Mouse (Mus musculus) MEL (cell line): Measurements from ENCODE around the gene Gm4707. TPM values are rescaled to one million over a fixed set of nuclear protein-coding genes. Genes with fewer than 3 reads are reported as not detected.

Source experiments
- DNase-seq: peaks from one replicate; pipeline ENCODE4 v3.0.0; 2011; ENCODE audit warnings: low read depth, low spot score
- H3K27ac ChIP-seq: 2 replicates; pipeline ENCODE4 v1.5.1; 2012; ENCODE audit warnings: low read depth, mild to moderate bottlenecking, control low read depth, low read length, moderate library complexity; ENCODE audit not compliant: control insufficient read depth
- H3K27me3 ChIP-seq, 2 experiments: fragments of 150-350 bp in 1 of 2; sonication (generic) in 1 of 2; 2 replicates each; pipeline ENCODE4 v1.6.1; 2012; ENCODE audit warnings: low read length in 2 of 2, mild to moderate bottlenecking in 2 of 2, improper control_type of control experiment in 1 of 2, moderate library complexity in 1 of 2; ENCODE audit not compliant: insufficient read depth in 2 of 2, control insufficient read depth in 1 of 2
- H3K36me3 ChIP-seq, 2 experiments: 2 replicates each; pipeline ENCODE4 v1.6.1; 2012 to 2014; ENCODE audit warnings: low read length in 2 of 2, improper control_type of control experiment in 1 of 2, inconsistent platforms in 1 of 2, mild to moderate bottlenecking in 1 of 2; ENCODE audit not compliant: insufficient read depth in 2 of 2, control insufficient read depth in 1 of 2
- H3K4me1 ChIP-seq, 2 experiments: fragments of 150-350 bp in 1 of 2; sonication (generic) in 1 of 2; 2 replicates each; pipeline ENCODE4 v1.6.1; 2012; ENCODE audit warnings: low read length in 2 of 2, improper control_type of control experiment in 1 of 2, mild to moderate bottlenecking in 1 of 2; ENCODE audit not compliant: insufficient read depth in 2 of 2, control insufficient read depth in 1 of 2
- H3K4me3 ChIP-seq, 2 experiments: fragments of 150-350 bp in 1 of 2; sonication (generic) in 1 of 2; 2 replicates each; pipeline ENCODE4 v1.5.1; 2012; ENCODE audit warnings: low read depth in 2 of 2, low read length in 2 of 2, mild to moderate bottlenecking in 2 of 2, moderate library complexity in 2 of 2, control low read depth in 1 of 2, improper control_type of control experiment in 1 of 2; ENCODE audit not compliant: control insufficient read depth in 1 of 2, insufficient read depth in 1 of 2
- H3K79me2 ChIP-seq: 2 replicates; pipeline ENCODE4 v1.6.1; 2012; ENCODE audit warnings: mild to moderate bottlenecking, low read length, moderate library complexity; ENCODE audit not compliant: control insufficient read depth, poor library complexity, insufficient read depth
- H3K9ac ChIP-seq: 2 replicates; pipeline ENCODE4 v1.6.1; 2012; ENCODE audit warnings: low read depth, mild to moderate bottlenecking, control low read depth, low read length, moderate library complexity; ENCODE audit not compliant: control insufficient read depth, poor library complexity, severe bottlenecking
- H3K9me3 ChIP-seq: fragments of 150-350 bp; sonication (generic); replicated peaks from 2 replicates; pipeline ENCODE4 v1.6.1; 2012; ENCODE audit warnings: mild to moderate bottlenecking, low read length, improper control_type of control experiment, moderate library complexity; ENCODE audit not compliant: insufficient read depth
- CHD2 ChIP-seq: IDR thresholded peaks from 2 replicates; pipeline ENCODE4 v1.6.1; 2011; ENCODE audit warnings: low read length, improper control_type of control experiment
- CTCF ChIP-seq, 3 experiments: IDR thresholded peaks in 2 of 3; conservative IDR thresholded peaks in 1 of 3; 2 replicates each; pipeline ENCODE4 v1.5.1; 2011 to 2012; ENCODE audit warnings: low read length in 3 of 3, low read depth in 2 of 3, mild to moderate bottlenecking in 2 of 3, improper control_type of control experiment in 1 of 3, inconsistent platforms in 1 of 3, mixed read lengths in 1 of 3, moderate library complexity in 1 of 3; ENCODE audit not compliant: control insufficient read depth in 1 of 3, insufficient read depth in 1 of 3, poor library complexity in 1 of 3, severe bottlenecking in 1 of 3
- E2F4 ChIP-seq: IDR thresholded peaks from 2 replicates; pipeline ENCODE4 v1.6.1; 2011; ENCODE audit warnings: low read depth, low read length, improper control_type of control experiment, borderline replicate concordance
- EP300 ChIP-seq, 2 experiments: IDR thresholded peaks; 2 replicates each; pipeline ENCODE4 v1.6.1; 2011; ENCODE audit warnings: improper control_type of control experiment in 2 of 2, low read length in 2 of 2, low read depth in 1 of 2, mild to moderate bottlenecking in 1 of 2
- GABPA ChIP-seq: IDR thresholded peaks from 2 replicates; pipeline ENCODE4 v1.6.1; 2012; ENCODE audit warnings: low read depth, mild to moderate bottlenecking, inconsistent platforms, low read length, improper control_type of control experiment, moderate library complexity
- GATA1 ChIP-seq: IDR thresholded peaks from 2 replicates; pipeline ENCODE4 v1.6.1; 2011; ENCODE audit warnings: low read depth, low read length, improper control_type of control experiment
- JUND ChIP-seq: IDR thresholded peaks from 2 replicates; pipeline ENCODE4 v1.6.1; 2011; ENCODE audit warnings: low read depth, mild to moderate bottlenecking, improper control_type of control experiment, low read length
- MAFK ChIP-seq: IDR thresholded peaks from 2 replicates; pipeline ENCODE4 v1.6.1; 2011; ENCODE audit warnings: low read depth, mild to moderate bottlenecking, low read length, improper control_type of control experiment, borderline replicate concordance
- MAX ChIP-seq: IDR thresholded peaks from 2 replicates; pipeline ENCODE4 v1.6.1; 2011; ENCODE audit warnings: low read length, improper control_type of control experiment
- MEF2A ChIP-seq: IDR thresholded peaks from 2 replicates; pipeline ENCODE4 v1.6.1; 2014; ENCODE audit warnings: low read depth, mild to moderate bottlenecking, inconsistent platforms, low read length, improper control_type of control experiment; ENCODE audit not compliant: poor library complexity, insufficient replicate concordance, severe bottlenecking; ENCODE audit errors: extremely low read depth
- MXI1 ChIP-seq: IDR thresholded peaks from 2 replicates; pipeline ENCODE4 v1.6.1; 2011; ENCODE audit warnings: mild to moderate bottlenecking, low read depth, low read length, improper control_type of control experiment
- MYC ChIP-seq: IDR thresholded peaks from 2 replicates; pipeline ENCODE4 v1.6.1; 2011; ENCODE audit warnings: low read depth, mild to moderate bottlenecking, low read length, improper control_type of control experiment, moderate library complexity
- POLR2AphosphoS2 ChIP-seq: IDR thresholded peaks from 2 replicates; pipeline ENCODE4 v1.6.1; 2011; ENCODE audit warnings: low read length, improper control_type of control experiment
- RCOR1 ChIP-seq: IDR thresholded peaks from 2 replicates; pipeline ENCODE4 v1.6.1; 2012; ENCODE audit warnings: low read depth, mild to moderate bottlenecking, inconsistent platforms, low read length, improper control_type of control experiment
- TAL1 ChIP-seq: IDR thresholded peaks from 2 replicates; pipeline ENCODE4 v1.6.1; 2012; ENCODE audit warnings: mild to moderate bottlenecking, inconsistent platforms, low read length, moderate library complexity, mixed read lengths
- USF2 ChIP-seq, 2 experiments: IDR thresholded peaks; 2 replicates each; pipeline ENCODE4 v1.6.1; 2011 to 2012; ENCODE audit warnings: improper control_type of control experiment in 2 of 2, low read length in 2 of 2, borderline replicate concordance in 1 of 2, inconsistent platforms in 1 of 2, low read depth in 1 of 2, mild to moderate bottlenecking in 1 of 2; ENCODE audit not compliant: insufficient read depth in 1 of 2
- ZC3H11A ChIP-seq: IDR thresholded peaks from 2 replicates; pipeline ENCODE4 v1.6.1; 2012; ENCODE audit warnings: low read depth, mild to moderate bottlenecking, inconsistent platforms, low read length, improper control_type of control experiment
- ZKSCAN1 ChIP-seq: IDR thresholded peaks from 2 replicates; pipeline ENCODE4 v1.6.1; 2012; ENCODE audit warnings: low read depth, mild to moderate bottlenecking, inconsistent platforms, low read length, improper control_type of control experiment, moderate library complexity
- ZMIZ1 ChIP-seq: IDR thresholded peaks from 2 replicates; pipeline ENCODE4 v1.6.1; 2012; ENCODE audit warnings: low read depth, mild to moderate bottlenecking, inconsistent platforms, low read length, improper control_type of control experiment, moderate library complexity
- polyA plus RNA-seq, 2 experiments: library from polyadenylated mRNA; stranded (reverse) in 1 of 2; unstranded in 1 of 2; fragments of >175 nt in 1 of 2; fragments of >200 nt in 1 of 2; gene quantifications; 2 replicates each; pipeline versions ENCODE4 v1.2.1 to v1.2.4; 2012; ENCODE audit warnings: low replicate concordance in 2 of 2, low read depth in 1 of 2; ENCODE audit not compliant: insufficient read length in 2 of 2, insufficient read depth in 1 of 2, missing spikeins in 1 of 2
- total RNA-seq: library from RNA; depleted of rRNA; stranded (reverse); fragments of 300-350 nt; gene quantifications from 2 replicates; pipeline ENCODE4 v1.2.3, GENCODE M21; 2012

The Gm4707 gene
- total and polyA plus RNA-seq, 3 experiments = 0.26 to 1.1 TPM; not detected in 1

DNA sequence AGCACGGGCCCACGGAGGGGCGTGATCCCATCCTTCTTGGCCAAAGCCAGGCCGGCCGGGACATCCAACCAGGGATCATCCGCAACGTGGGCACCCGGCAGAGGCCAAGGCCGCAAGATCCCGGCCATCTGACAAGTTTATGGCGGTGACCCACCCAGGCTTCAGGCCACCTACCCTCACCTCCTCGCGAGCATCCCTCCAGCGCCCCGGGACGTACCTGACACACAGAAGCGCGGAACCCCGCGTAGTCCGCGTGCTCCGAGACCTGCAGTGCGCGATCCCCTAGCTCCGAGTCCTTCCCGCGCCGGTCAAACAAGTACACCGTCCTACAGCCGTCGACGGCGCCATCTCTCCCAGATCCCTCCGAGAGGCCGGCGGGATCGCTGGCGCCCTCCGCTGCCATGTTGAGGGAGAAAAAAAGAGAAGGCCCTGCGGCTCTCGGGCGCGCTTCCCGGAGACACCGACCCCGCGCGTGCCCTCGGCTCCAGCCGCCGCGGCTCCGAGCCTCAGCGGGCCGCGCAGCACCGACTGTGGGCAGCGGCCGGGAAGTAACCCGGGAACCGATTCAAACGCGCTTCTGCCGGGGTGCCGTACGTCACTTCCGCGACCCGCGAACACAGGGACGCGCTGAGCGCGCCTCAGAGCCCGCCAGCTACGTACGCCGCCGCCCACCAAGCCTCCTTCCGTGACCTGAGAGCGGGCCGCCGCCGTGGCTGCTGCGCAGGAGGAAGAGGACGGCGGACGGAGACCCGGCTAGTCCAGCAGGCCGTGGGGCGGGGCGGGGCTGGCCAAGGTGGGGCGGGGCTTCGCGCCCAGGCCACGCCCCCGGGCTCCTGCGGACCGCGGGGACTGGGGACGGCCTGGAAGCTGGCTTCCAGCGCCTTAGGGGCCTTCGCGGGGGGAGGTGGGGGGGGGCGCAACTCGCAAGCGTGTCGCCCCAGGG lies 15.3 kb upstream of the Gm4707 start, which contains the start of gene Smchd1 (continued):
- TF ChIP-seq MXI1 = peak; percentile 59; the same call in 1 of the 2 replicates

DNA sequence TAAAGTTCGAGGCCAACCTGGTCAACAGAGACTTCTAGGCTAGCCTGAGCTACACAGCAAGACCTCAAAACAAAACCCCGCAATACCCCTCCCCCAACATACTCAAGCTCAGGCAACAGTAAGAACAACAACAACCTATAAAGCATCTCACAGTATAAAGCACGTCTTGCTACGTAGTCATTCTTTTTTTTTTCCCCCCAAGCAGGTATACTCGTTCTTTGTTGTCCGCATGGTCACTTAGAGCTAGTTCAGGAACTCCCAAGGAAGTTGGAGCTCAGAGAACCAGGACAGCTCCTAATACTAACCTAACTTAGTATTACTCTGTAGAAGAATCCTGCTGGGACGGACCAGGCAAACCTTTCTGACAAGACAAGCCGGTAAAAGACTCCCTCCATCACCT lies 14.4 kb upstream of the Gm4707 start:
- Histone ChIP-seq H3K27ac (no peak overlapping the region), H3K27me3 (no peaks in the 10 kb centered on the region), H3K4me1 (peaks cover 9 to 17% of the 10 kb centered on the region in 2 experiments), H3K9me3 (no peaks in the 10 kb centered on the region), H3K9ac (peak overlapping the region; percentile 90), H3K36me3 (peaks cover 0 to 21% of the 10 kb centered on the region in 2 experiments; a peak in 2 of 4 replicates), H3K4me3 (peak overlapping the region; percentile 68 to 85), H3K79me2 (peaks cover 54% of the 10 kb centered on the region)
- DNase-seq = peak; percentile 49
- TF ChIP-seq CHD2 (peak; percentile 48), POLR2AphosphoS2 (no peak)

DNA sequence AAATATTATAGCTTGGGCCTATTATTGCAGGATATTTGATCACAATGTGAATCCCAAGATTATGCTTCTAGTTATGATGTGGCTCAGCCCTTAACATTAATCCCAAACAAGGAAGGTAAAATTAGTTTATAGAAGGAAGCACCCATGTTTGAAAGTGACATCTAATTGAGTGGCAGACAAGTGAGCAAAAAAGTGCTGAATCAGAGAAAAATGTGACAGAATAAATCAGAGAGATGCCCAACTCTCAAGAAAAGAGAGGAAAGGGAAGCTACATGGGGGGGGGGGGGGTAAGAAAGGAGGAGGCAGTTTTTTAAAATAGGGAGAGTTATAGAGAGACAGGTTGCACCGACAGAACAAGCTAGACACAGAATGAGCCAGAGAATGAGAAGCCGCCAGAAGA lies 11.5 kb upstream of the Gm4707 start:
- peaks cover 74% of the 10 kb centered on the region for H3K79me2 ChIP-seq
- no peaks in the 10 kb centered on the region for H3K9me3 ChIP-seq
- no peak overlapping the region for H3K27ac ChIP-seq
- H3K27me3 ChIP-seq = no peaks in the 10 kb centered on the region
- peak; percentile 74 for TF ChIP-seq MAFK
- no peak for TF ChIP-seq MYC
- TF ChIP-seq E2F4 = no peak
- H3K9ac ChIP-seq = no peak overlapping the region
- H3K36me3 ChIP-seq = peaks cover 0 to 17% of the 10 kb centered on the region in 2 experiments; a peak in 3 of 4 replicates
- H3K4me3 ChIP-seq = no peak overlapping the region
- DNase-seq = no peak
- H3K4me1 ChIP-seq = peaks cover 9% of the 10 kb centered on the region in 2 experiments

DNA sequence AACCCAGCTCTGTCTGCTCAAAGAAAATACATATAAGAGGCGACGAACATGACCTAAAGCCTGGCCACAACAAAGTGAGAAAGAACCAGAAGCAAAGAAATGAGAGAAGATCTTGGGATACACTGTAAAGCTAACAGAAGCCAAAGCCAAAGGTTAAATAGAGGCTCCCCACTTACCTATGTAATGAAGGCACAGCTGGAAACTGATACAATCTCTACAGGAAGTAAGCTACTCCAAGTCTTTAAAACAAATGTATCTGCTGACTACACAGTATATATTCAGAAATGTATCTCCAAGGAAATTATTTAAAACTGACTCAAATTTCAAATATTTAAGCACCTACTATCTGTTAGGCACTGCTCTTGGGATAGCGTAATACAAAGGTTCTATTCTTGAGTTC lies 594 bp upstream of the Gm4707 start:
- peaks cover 0 to 17% of the 10 kb centered on the region in 2 experiments; a peak in 2 of 4 replicates for H3K36me3 ChIP-seq

More for the DNA sequence above, 594 bp upstream of the Gm4707 start:
- Histone ChIP-seq H3K9me3 (no peaks in the 10 kb centered on the region), H3K4me3 (no peak overlapping the region), H3K79me2 (peaks cover 9% of the 10 kb centered on the region), H3K4me1 (no peaks in the 10 kb centered on the region), H3K27ac (no peak overlapping the region), H3K9ac (no peak overlapping the region), H3K27me3 (no peaks in the 10 kb centered on the region)
- no peak for DNase-seq
- TF ChIP-seq USF2 (IDR thresholded peaks at IDR 0.05; ENCODE audit: borderline replicate concordance in 1 of 2, insufficient read depth in 1 of 2, low read depth in 1 of 2, low read length in 2 of 2) (no peak), MAFK (no peak), ZKSCAN1 (no peak), RCOR1 (no peak), EP300 (IDR thresholded peaks at IDR 0.05; ENCODE audit: low read depth in 1 of 2, low read length in 2 of 2) (no peak), GABPA (no peak), GATA1 (no peak), MXI1 (no peak), MEF2A (no peak), TAL1 (no peak), MAX (no peak), CTCF (IDR thresholded peaks at IDR 0.05 in 2 of 3, conservative IDR thresholded peaks at IDR 0.05 in 1 of 3; ENCODE audit: control insufficient read depth in 1 of 3, insufficient read depth in 1 of 3, low read depth in 2 of 3, low read length in 3 of 3, poor library complexity in 1 of 3, severe bottlenecking in 1 of 3) (no peak), JUND (no peak), ZMIZ1 (no peak), POLR2AphosphoS2 (no peak), ZC3H11A (no peak)
